Mouse (Mus musculus): Measurements from ENCODE around the gene Fam213b. TPM values are rescaled to one million over a fixed set of nuclear protein-coding genes. Genes with fewer than 3 reads are reported as not detected.

Fam213b gene
- polyA plus RNA-seq, 1 experiment from 2014 or later = 36.1 TPM

GRCm38 (mm10) chr4:154854676-154855345 lies 44.1 kb downstream of the Fam213b start:
- H3K4me1 ChIP-seq = peaks cover 4% of the 10 kb centered on the region; the same call in 1 of the 2 replicates
- H3K4me3 ChIP-seq = no peak overlapping the region
- no peaks in the 10 kb centered on the region for H3K36me3 ChIP-seq
- ATAC-seq (ENCODE audit: low FRiP score, low read depth) = no peak
- H3K4me2 ChIP-seq (replicated peaks) = peak overlapping the region; percentile 90
- no peak overlapping the region for H3K9ac ChIP-seq
- H3K27ac ChIP-seq = no peak overlapping the region
- peaks cover 27% of the 10 kb centered on the region for H3K27me3 ChIP-seq (replicated peaks)
- no peaks in the 10 kb centered on the region for H3K9me3 ChIP-seq
- WGBS = 60% methylated on average over 12 of the region's 12 CpGs

GRCm38 (mm10) chr4:154853881-154854280 lies 45.1 kb downstream of the Fam213b start:
- H3K9ac ChIP-seq = no peak overlapping the region
- H3K27ac ChIP-seq = no peak overlapping the region
- no peak for ATAC-seq (ENCODE audit: low FRiP score, low read depth)
- no peak overlapping the region for H3K4me3 ChIP-seq
- WGBS = 83% methylated on average over 4 of the region's 4 CpGs
- no peak overlapping the region for H3K4me2 ChIP-seq (replicated peaks)
- H3K27me3 ChIP-seq (replicated peaks) = peaks cover 27% of the 10 kb centered on the region
- H3K36me3 ChIP-seq = no peaks in the 10 kb centered on the region
- H3K4me1 ChIP-seq = peaks cover 4% of the 10 kb centered on the region; the same call in 1 of the 2 replicates
- no peaks in the 10 kb centered on the region for H3K9me3 ChIP-seq

- Histone ChIP-seq H3K27me3 (replicated peaks) (peaks cover 25% of the 10 kb centered on the region), H3K4me2 (replicated peaks) (no peak overlapping the region), H3K9me3 (no peaks in the 10 kb centered on the region), H3K27ac (no peak overlapping the region), H3K4me1 (peaks cover 4% of the 10 kb centered on the region; the same call in 1 of the 2 replicates), H3K4me3 (no peak overlapping the region), H3K9ac (no peak overlapping the region), H3K36me3 (no peaks in the 10 kb centered on the region)
- ATAC-seq (ENCODE audit: low FRiP score, low read depth) = no peak
- 93% methylated on average over 1 of the region's 1 CpGs for WGBS
These were observed 46.2 kb downstream of the Fam213b start for GRCm38 (mm10) chr4:154852696-154853095.

Other genes with a start within 250 kb of the Fam213b start
- gene Actrt2, start 231.3 kb downstream of the Fam213b start, polyA plus RNA-seq (2016; fragmentation: Nextera tagmentation; extraction: Ambion mirVana) = not detected in 2 replicates
- gene Ttc34, start 61.7 kb downstream of the Fam213b start, polyA plus RNA-seq (2016; fragmentation: Nextera tagmentation; extraction: Ambion mirVana) = 0.28 and 0.38 TPM in 2 replicates
- gene Mmel1, start 29.6 kb downstream of the Fam213b start, polyA plus RNA-seq (2016; fragmentation: Nextera tagmentation; extraction: Ambion mirVana) = 0.23 and 0.26 TPM in 2 replicates
- gene Tnfrsf14, start 29.4 kb upstream of the Fam213b start, polyA plus RNA-seq (2016; fragmentation: Nextera tagmentation; extraction: Ambion mirVana) = 0.34 and 1.2 TPM in 2 replicates
- 396 and 412 TPM in 2 replicates for gene Hes5, start 61.8 kb upstream of the Fam213b start, polyA plus RNA-seq (2016; fragmentation: Nextera tagmentation; extraction: Ambion mirVana)
- 41.2 and 46.3 TPM in 2 replicates for gene Pank4, start 65.0 kb upstream of the Fam213b start, polyA plus RNA-seq (2016; fragmentation: Nextera tagmentation; extraction: Ambion mirVana)
- gene Plch2, start 157.6 kb upstream of the Fam213b start, polyA plus RNA-seq (2016; fragmentation: Nextera tagmentation; extraction: Ambion mirVana) = 4.1 TPM in 2 replicates
- gene Pex10, start 167.9 kb upstream of the Fam213b start, polyA plus RNA-seq (2016; fragmentation: Nextera tagmentation; extraction: Ambion mirVana) = 16.6 and 17.3 TPM in 2 replicates
- gene Rer1, start 187.2 kb upstream of the Fam213b start, polyA plus RNA-seq (2016; fragmentation: Nextera tagmentation; extraction: Ambion mirVana) = 135 and 137 TPM in 2 replicates
- gene Morn1, start 187.4 kb upstream of the Fam213b start, polyA plus RNA-seq (2016; fragmentation: Nextera tagmentation; extraction: Ambion mirVana) = 6.0 and 6.1 TPM in 2 replicates